In genomic region chr2:84837817-84838592, GRCm38 (mm10) we compare ENCODE assay signal across 12 mouse cellular contexts. TPM values are rescaled to one million over a fixed set of nuclear protein-coding genes. Genes with fewer than 3 reads are reported as not detected.
DNase-seq lines count a peak whose midpoint lies in the region; ATAC-seq lines count a peak whose summit lies in the region.
"Had no signal": no experiment of that assay in that cellular context is flagged by ENCODE, and none has a peak within 500 bp of the region (broad histone marks: within the 10 kb centered on the region; RNA-seq: fewer than 3 reads in every experiment).

No protein-coding gene starts in this region.

- WGBS in heart, embryonic 14.5 days, result 44% methylated on average over 9 of the region's 9 CpGs
- 21% methylated on average over 9 of the region's 9 CpGs for WGBS in limb, embryonic 12.5 days

- no peaks in the 10 kb centered on the region for H3K9me3 ChIP-seq in heart, embryonic 14.5 days (ENCODE audit: control insufficient read depth, low read length)
- H3K9me3 ChIP-seq in limb, embryonic 12.5 days, result no peaks in the 10 kb centered on the region

- peak overlapping the region; percentile 92 for H3K4me2 ChIP-seq in heart, embryonic 14.5 days (ENCODE audit: low read length)
- H3K4me2 ChIP-seq in limb, embryonic 12.5 days, result peak overlapping the region; percentile 94; the same call in 1 of the 2 replicates

- peaks cover 7% of the 10 kb centered on the region; the same call in 1 of the 2 replicates for H3K27me3 ChIP-seq in heart, embryonic 14.5 days (ENCODE audit: control insufficient read depth, insufficient read depth, low read length)
- peaks cover 16% of the 10 kb centered on the region for H3K27me3 ChIP-seq in limb, embryonic 12.5 days

- DNase-seq in heart, adult 8-10 months (ENCODE audit: low spot score), result no peak
- peak; percentile 19 for DNase-seq in urinary bladder, postnatal 14 days (ENCODE audit: low spot score)
- no peak for DNase-seq in urinary bladder, adult 18-20 months (ENCODE audit: low spot score in 2 of 2)
- DNase-seq in thymus, postnatal 4 days, result peak; percentile 46
- no peak for DNase-seq in cerebellum, adult 9-10 months
- no peak for DNase-seq in cerebellum, adult 8-10 months
- DNase-seq: cerebellum, postnatal 14 days; heart, adult 18-20 months; kidney, adult 9 months had no signal

- H3K36me3 ChIP-seq in heart, embryonic 14.5 days (ENCODE audit: control insufficient read depth, insufficient read depth, low read length), result 0 out of 2 replicates have a peak, but pooled peaks cover 5% of the 10 kb centered on the region
- 0 out of 2 replicates have a peak, but pooled peaks cover 5% of the 10 kb centered on the region for H3K36me3 ChIP-seq in limb, embryonic 12.5 days

- peaks cover 18 to 26% of the 10 kb centered on the region in 2 experiments for H3K4me1 ChIP-seq in heart, embryonic 14.5 days (ENCODE audit: control insufficient read depth in 2 of 2, insufficient read depth in 2 of 2, low read length in 2 of 2)
- H3K4me1 ChIP-seq in limb, embryonic 12.5 days (replicated peaks), result peaks cover 27% of the 10 kb centered on the region

- no peak overlapping the region for H3K27ac ChIP-seq in heart, embryonic 14.5 days (replicated peaks in 1 of 2; ENCODE audit: control insufficient read depth in 1 of 2, insufficient read depth in 1 of 2, low read depth in 2 of 2, low read length in 2 of 2)
- H3K27ac ChIP-seq in limb, embryonic 12.5 days, result no peak overlapping the region

- no peak overlapping the region for H3K9ac ChIP-seq in heart, embryonic 14.5 days (ENCODE audit: low read length)
- no peak overlapping the region for H3K9ac ChIP-seq in limb, embryonic 12.5 days (replicated peaks)

- H3K4me3 ChIP-seq in heart, embryonic 14.5 days (ENCODE audit: control insufficient read depth in 1 of 2, insufficient read depth in 1 of 2, low read depth in 1 of 2, low read length in 2 of 2), result peak overlapping the region in 1 of 2 experiments; percentile 74; a peak in 1 of 4 replicates
- peak overlapping the region; percentile 5; the same call in 1 of the 2 replicates for H3K4me3 ChIP-seq in limb, embryonic 12.5 days (replicated peaks)

- ATAC-seq in heart, embryonic 14.5 days (ENCODE audit: insufficient number of reproducible peaks, insufficient read depth, low FRiP score, low read depth), result no peak
- ATAC-seq in limb, embryonic 12.5 days (ENCODE audit: insufficient number of reproducible peaks, insufficient read depth, low FRiP score, low TSS enrichment, low read depth), result no peak
- ATAC-seq: Patski had no signal

RNA-seq across cellular contexts. Expression of gene Slc43a1, which starts 0.6 kb away (rescaled TPM):
- polyA plus RNA-seq in heart, embryonic 14.5 days (2014; fragmentation: Nextera tagmentation; extraction: Ambion mirVana), result 9.2 and 10.5 TPM in 2 replicates
- 1 to 10 TPM; 1.6 to 2.8 (median 2.2) TPM for total RNA-seq in heart, adult 8-10 months (2022)
- 21.1 and 23.8 TPM in 2 replicates for polyA plus RNA-seq in limb, embryonic 12.5 days (2016; fragmentation: Nextera tagmentation; extraction: Ambion mirVana)

RNA-seq across cellular contexts. Expression of gene Timm10, which starts 11.2 kb away (rescaled TPM):
- 90.3 and 94.1 TPM in 2 replicates for polyA plus RNA-seq in heart, embryonic 14.5 days (2014; fragmentation: Nextera tagmentation; extraction: Ambion mirVana)
- total RNA-seq in heart, adult 8-10 months (2022), result 100 to 1,000 TPM; 119 to 134 (median 122) TPM
- polyA plus RNA-seq in limb, embryonic 12.5 days (2016; fragmentation: Nextera tagmentation; extraction: Ambion mirVana), result 38.8 and 43.3 TPM in 2 replicates

RNA-seq across cellular contexts. Expression of gene Smtnl1, which starts 15.6 kb away (rescaled TPM):
- 0.11 and 0.19 TPM in 2 replicates for polyA plus RNA-seq in heart, embryonic 14.5 days (2014; fragmentation: Nextera tagmentation; extraction: Ambion mirVana)
- under 1 TPM in 2 of 4 experiments, not detected in 2; 0.14 to 0.16 TPM for total RNA-seq in heart, adult 8-10 months (2022)
- polyA plus RNA-seq in limb, embryonic 12.5 days (2016; fragmentation: Nextera tagmentation; extraction: Ambion mirVana), result 0.19 and 0.49 TPM in 2 replicates
- total RNA-seq: heart, adult 18-20 months had no signal
- polyA plus RNA-seq: Patski had no signal

RNA-seq across cellular contexts. Expression of gene Ube2l6, which starts 39.4 kb away (rescaled TPM):
- 59.4 and 82.6 TPM in 2 replicates for polyA plus RNA-seq in heart, embryonic 14.5 days (2014; fragmentation: Nextera tagmentation; extraction: Ambion mirVana)
- total RNA-seq in heart, adult 8-10 months (2022), result 10 to 100 TPM; 11.8 to 37.6 (median 13.6) TPM
- 23.2 and 29.0 TPM in 2 replicates for polyA plus RNA-seq in limb, embryonic 12.5 days (2016; fragmentation: Nextera tagmentation; extraction: Ambion mirVana)

RNA-seq across cellular contexts. Expression of gene Rtn4rl2, which starts 48.5 kb away (rescaled TPM):
- polyA plus RNA-seq in heart, embryonic 14.5 days (2014; fragmentation: Nextera tagmentation; extraction: Ambion mirVana), result 2.2 TPM in 2 replicates
- 1 to 10 TPM; 1.6 to 3.9 (median 2.3) TPM for total RNA-seq in heart, adult 8-10 months (2022)
- polyA plus RNA-seq in limb, embryonic 12.5 days (2016; fragmentation: Nextera tagmentation; extraction: Ambion mirVana), result 0.84 and 0.95 TPM in 2 replicates

Comparison
In these comparisons a context has a peak if more than half of its experiments do, and no peak if none do; other contexts are left out.
1. DNase-seq: peak in urinary bladder, postnatal 14 days (single experiment) and thymus, postnatal 4 days (single experiment); none in heart, adult 8-10 months (single experiment), urinary bladder, adult 18-20 months (0 of 2), cerebellum, adult 9-10 months (single experiment) and cerebellum, adult 8-10 months (single experiment).